Mouse (Mus musculus) CD4-positive, CD25-positive, alpha-beta regulatory T cell, adult 2 months (primary cell): ENCODE data around the gene Ccpg1.

Source experiments
- DNase-seq: peaks from one replicate; pipeline ENCODE4 v3.0.0-alpha.2; 2012; ENCODE audit warnings: low read depth, low spot score

The Ccpg1 gene

GRCm38 (mm10) chr9:73045204-73045603 lies 60.0 kb downstream of the Ccpg1 start:
- no peak for DNase-seq

- DNase-seq = peak; percentile 70
These were observed 60.5 kb downstream of the Ccpg1 start for GRCm38 (mm10) chr9:73045711-73046110.

- no peak for DNase-seq
These were observed 62.7 kb downstream of the Ccpg1 start for GRCm38 (mm10) chr9:73047906-73048305.

- no peak for DNase-seq
These were observed 63.7 kb downstream of the Ccpg1 start for GRCm38 (mm10) chr9:73048927-73049326.

- no peak for DNase-seq
These were observed 64.6 kb downstream of the Ccpg1 start for GRCm38 (mm10) chr9:73049833-73050232.

GRCm38 (mm10) chr9:73050606-73051005 lies 65.4 kb downstream of the Ccpg1 start:
- peak; percentile 29 for DNase-seq

- peak; percentile 43 for DNase-seq
These were observed 70.2 kb downstream of the Ccpg1 start for GRCm38 (mm10) chr9:73055441-73055911.

- DNase-seq = no peak
These were observed 74.0 kb downstream of the Ccpg1 start for GRCm38 (mm10) chr9:73059224-73059623.

- no peak for DNase-seq
These were observed 78.5 kb downstream of the Ccpg1 start for GRCm38 (mm10) chr9:73063621-73064290.
